Mouse (Mus musculus): ENCODE data around the gene Dip2c. TPM values are rescaled to one million over a fixed set of nuclear protein-coding genes. Genes with fewer than 3 reads are reported as not detected.
A peak's percentile ranks its signal among the peaks of the same experiment; 100 is the strongest.

Gene Dip2c
- polyA plus RNA-seq, 1 experiment from 2014 or later, result 11.7 TPM

DNA sequence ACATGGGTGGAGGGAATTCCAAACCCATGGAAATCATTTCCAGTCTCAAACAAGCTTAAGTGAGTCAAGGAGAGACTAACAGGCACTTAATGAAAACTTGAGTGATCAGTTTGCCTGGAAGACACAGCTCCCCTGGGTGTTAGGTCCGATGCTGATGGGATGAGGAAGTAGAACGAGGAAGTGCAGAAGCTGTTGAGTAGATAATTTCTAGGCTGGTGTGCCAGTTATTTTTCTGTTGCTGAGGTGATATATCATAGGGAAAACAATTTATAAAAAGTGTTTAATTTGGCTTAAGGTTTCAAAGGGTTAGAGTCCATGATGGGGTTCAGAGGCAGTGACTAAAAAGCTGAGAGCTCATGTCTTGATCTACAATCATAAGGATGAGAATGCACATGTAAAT, 111.7 kb downstream of the Dip2c start:
- Histone ChIP-seq H3K9ac (ENCODE audit: low read depth, low read length) (no peak overlapping the region), H3K4me1 (ENCODE audit: control insufficient read depth, insufficient read depth, low read length) (no peaks in the 10 kb centered on the region), H3K27me3 (replicated peaks; ENCODE audit: control insufficient read depth, insufficient read depth, low read length) (no peaks in the 10 kb centered on the region), H3K4me2 (ENCODE audit: low read depth, low read length) (no peak overlapping the region), H3K36me3 (ENCODE audit: control insufficient read depth, insufficient read depth, low read length) (no peaks in the 10 kb centered on the region), H3K27ac (replicated peaks; ENCODE audit: low read depth, low read length) (no peak overlapping the region), H3K4me3 (ENCODE audit: low read depth, low read length) (no peak overlapping the region), H3K9me3 (ENCODE audit: control insufficient read depth, low read length) (no peaks in the 10 kb centered on the region)
- no peak for DNase-seq (ENCODE audit: low spot score)
- 84% methylated on average over 2 of the region's 2 CpGs for WGBS
- ATAC-seq (ENCODE audit: low read depth), result no peak

DNA sequence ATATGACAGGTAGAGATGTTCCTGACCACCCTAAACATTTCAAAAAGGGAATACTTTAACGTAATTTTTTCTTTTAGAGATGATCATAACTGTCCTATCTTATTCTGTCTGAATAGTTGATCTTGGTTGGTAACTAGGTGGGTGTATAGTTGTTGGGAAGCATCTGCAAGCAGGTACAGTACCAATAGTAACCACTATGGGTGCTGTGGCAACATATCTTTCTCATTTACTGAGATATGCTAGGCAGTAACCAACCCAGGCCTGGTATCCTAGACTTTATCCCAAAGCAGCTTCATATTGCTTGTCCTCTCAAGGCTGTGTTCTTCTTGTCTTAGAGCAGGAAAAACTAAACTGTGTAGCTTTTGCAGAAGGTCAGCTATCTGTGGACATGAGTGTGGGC, 113.0 kb downstream of the Dip2c start:
- Histone ChIP-seq H3K4me1 (ENCODE audit: control insufficient read depth, insufficient read depth, low read length) (no peaks in the 10 kb centered on the region), H3K36me3 (ENCODE audit: control insufficient read depth, insufficient read depth, low read length) (no peaks in the 10 kb centered on the region), H3K4me3 (ENCODE audit: low read depth, low read length) (no peak overlapping the region), H3K27me3 (replicated peaks; ENCODE audit: control insufficient read depth, insufficient read depth, low read length) (no peaks in the 10 kb centered on the region), H3K9me3 (ENCODE audit: control insufficient read depth, low read length) (no peaks in the 10 kb centered on the region), H3K4me2 (ENCODE audit: low read depth, low read length) (no peak overlapping the region), H3K9ac (ENCODE audit: low read depth, low read length) (no peak overlapping the region), H3K27ac (replicated peaks; ENCODE audit: low read depth, low read length) (no peak overlapping the region)
- ATAC-seq (ENCODE audit: low read depth), result no peak
- no peak for DNase-seq (ENCODE audit: low spot score)
- 83% methylated on average over 1 of the region's 1 CpGs for WGBS

DNA sequence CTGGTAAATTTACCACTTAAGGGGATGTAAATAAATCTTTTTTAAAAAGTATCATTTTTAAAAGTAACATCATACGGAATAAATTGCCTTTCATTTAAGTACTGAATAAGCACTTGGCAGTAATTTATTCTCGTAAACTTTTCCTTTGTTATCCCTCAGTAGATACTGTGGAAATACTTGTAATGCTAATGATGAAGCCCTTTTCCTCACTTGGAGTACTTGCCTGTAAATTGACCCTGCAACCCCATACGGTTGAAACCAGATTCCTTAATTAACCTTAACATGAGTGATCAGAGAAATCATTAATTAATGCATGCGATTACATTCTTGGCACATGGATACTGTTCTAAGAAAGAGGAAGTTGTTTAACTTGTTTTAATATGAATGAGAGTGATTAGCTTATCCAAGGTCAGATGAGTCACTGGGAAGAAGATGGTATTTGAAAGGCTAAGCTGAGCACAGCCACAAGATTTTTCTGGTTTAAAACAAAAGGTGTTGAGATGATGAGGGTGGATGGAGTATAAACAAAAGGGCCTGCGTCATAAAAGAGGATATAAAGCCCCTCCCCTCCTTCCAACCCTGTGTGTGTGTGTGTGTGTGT, 114.0 kb downstream of the Dip2c start:
- no peak overlapping the region for H3K4me3 ChIP-seq (ENCODE audit: low read depth, low read length)
- WGBS, result 62% methylated on average over 5 of the region's 5 CpGs
- H3K9ac ChIP-seq (ENCODE audit: low read depth, low read length), result no peak overlapping the region
- H3K27me3 ChIP-seq (replicated peaks; ENCODE audit: control insufficient read depth, insufficient read depth, low read length), result no peaks in the 10 kb centered on the region
- H3K36me3 ChIP-seq (ENCODE audit: control insufficient read depth, insufficient read depth, low read length), result no peaks in the 10 kb centered on the region
- H3K4me1 ChIP-seq (ENCODE audit: control insufficient read depth, insufficient read depth, low read length), result no peaks in the 10 kb centered on the region
- ATAC-seq (ENCODE audit: low read depth) (0 out of 2 replicates have a peak, but pooled peaks have one; percentile 26), DNase-seq (ENCODE audit: low spot score) (no peak)
- H3K9me3 ChIP-seq (ENCODE audit: control insufficient read depth, low read length), result no peaks in the 10 kb centered on the region
- no peak overlapping the region for H3K27ac ChIP-seq (replicated peaks; ENCODE audit: low read depth, low read length)
- no peak overlapping the region for H3K4me2 ChIP-seq (ENCODE audit: low read depth, low read length)

DNA sequence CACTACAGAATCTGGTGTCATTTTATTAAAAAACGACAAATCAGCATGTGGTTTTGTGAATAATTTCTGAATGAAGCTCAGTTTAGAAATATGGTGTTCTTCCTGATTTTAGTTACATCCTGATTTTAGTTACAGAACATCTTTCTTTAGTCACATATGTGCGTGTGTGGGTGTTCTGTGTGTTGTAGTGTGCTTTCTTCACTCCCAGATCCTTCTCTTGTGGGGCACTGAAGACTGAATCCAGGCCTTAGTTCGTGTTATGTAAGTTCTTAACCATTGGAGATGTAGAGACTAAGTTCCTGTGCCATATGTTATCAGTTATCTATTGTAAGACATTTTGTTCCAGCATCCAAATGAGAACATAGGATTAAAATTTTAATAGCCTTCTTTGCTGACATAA, 117.1 kb downstream of the Dip2c start:
- DNase-seq (ENCODE audit: low spot score), result no peak
- no peak overlapping the region for H3K9ac ChIP-seq (ENCODE audit: low read depth, low read length)

DNA sequence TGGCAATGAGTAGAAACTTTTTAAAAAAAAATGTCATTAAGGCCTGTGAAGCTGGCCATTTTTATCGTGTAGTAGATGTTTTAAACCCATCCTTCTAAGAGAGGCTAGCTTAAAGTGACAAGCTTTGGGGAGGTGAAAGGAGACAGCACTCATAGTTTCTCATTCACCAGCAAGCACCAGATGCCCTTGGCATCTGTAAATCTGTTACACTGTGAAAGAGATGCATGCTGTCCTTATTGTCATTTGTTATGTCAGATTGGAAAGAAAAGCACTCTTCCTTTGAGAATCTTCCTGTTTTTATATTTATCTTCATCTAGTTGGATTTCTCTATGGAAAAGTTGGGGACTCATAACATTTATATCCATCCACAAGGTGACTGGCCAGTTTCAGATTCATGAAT, 119.0 kb downstream of the Dip2c start:
- 77% methylated on average over 1 of the region's 1 CpGs for WGBS
- ATAC-seq (ENCODE audit: low read depth) (no peak), DNase-seq (ENCODE audit: low spot score) (no peak)
- Histone ChIP-seq H3K9ac (ENCODE audit: low read depth, low read length) (no peak overlapping the region), H3K36me3 (ENCODE audit: control insufficient read depth, insufficient read depth, low read length) (no peaks in the 10 kb centered on the region), H3K4me1 (ENCODE audit: control insufficient read depth, insufficient read depth, low read length) (no peaks in the 10 kb centered on the region), H3K4me2 (ENCODE audit: low read depth, low read length) (no peak overlapping the region), H3K9me3 (ENCODE audit: control insufficient read depth, low read length) (no peaks in the 10 kb centered on the region), H3K4me3 (ENCODE audit: low read depth, low read length) (no peak overlapping the region), H3K27ac (replicated peaks; ENCODE audit: low read depth, low read length) (no peak overlapping the region), H3K27me3 (replicated peaks; ENCODE audit: control insufficient read depth, insufficient read depth, low read length) (no peaks in the 10 kb centered on the region)

More for the DNA sequence above, 117.1 kb downstream of the Dip2c start:
- Histone ChIP-seq H3K27ac (replicated peaks; ENCODE audit: low read depth, low read length) (no peak overlapping the region), H3K9me3 (ENCODE audit: control insufficient read depth, low read length) (no peaks in the 10 kb centered on the region), H3K4me3 (ENCODE audit: low read depth, low read length) (no peak overlapping the region), H3K4me1 (ENCODE audit: control insufficient read depth, insufficient read depth, low read length) (no peaks in the 10 kb centered on the region), H3K36me3 (ENCODE audit: control insufficient read depth, insufficient read depth, low read length) (no peaks in the 10 kb centered on the region), H3K4me2 (ENCODE audit: low read depth, low read length) (no peak overlapping the region), H3K27me3 (replicated peaks; ENCODE audit: control insufficient read depth, insufficient read depth, low read length) (no peaks in the 10 kb centered on the region)
- no peak for ATAC-seq (ENCODE audit: low read depth)
- 73% methylated on average over 3 of the region's 3 CpGs for WGBS

DNA sequence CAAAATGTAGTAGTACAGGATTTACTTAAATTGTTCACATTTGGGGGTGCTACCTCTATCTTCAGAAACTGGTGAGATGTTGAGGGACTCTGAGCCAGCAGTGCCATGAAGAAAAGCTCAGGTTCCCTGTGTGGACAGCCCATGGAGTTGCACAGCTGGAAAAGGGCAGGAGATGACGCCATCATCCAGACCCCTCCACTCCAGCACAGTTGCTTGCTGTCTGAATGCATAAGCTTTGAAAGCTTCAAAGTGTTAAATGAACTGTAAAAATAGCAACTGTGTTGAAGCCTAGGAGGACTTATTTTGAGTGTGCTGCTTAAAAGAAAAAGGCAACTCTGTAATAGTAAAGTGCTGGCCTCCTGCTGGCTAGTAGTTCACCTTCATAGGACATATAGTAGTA, 122.5 kb downstream of the Dip2c start:
- no peak overlapping the region for H3K4me3 ChIP-seq (ENCODE audit: low read depth, low read length)
- H3K36me3 ChIP-seq (ENCODE audit: control insufficient read depth, insufficient read depth, low read length), result no peaks in the 10 kb centered on the region
- no peaks in the 10 kb centered on the region for H3K4me1 ChIP-seq (ENCODE audit: control insufficient read depth, insufficient read depth, low read length)
- H3K4me2 ChIP-seq (ENCODE audit: low read depth, low read length), result no peak overlapping the region
- DNase-seq (ENCODE audit: low spot score), result peak; percentile 34
- no peaks in the 10 kb centered on the region for H3K27me3 ChIP-seq (replicated peaks; ENCODE audit: control insufficient read depth, insufficient read depth, low read length)
- H3K27ac ChIP-seq (replicated peaks; ENCODE audit: low read depth, low read length), result no peak overlapping the region
- WGBS, result 46% methylated on average over 1 of the region's 1 CpGs
- peaks cover 6% of the 10 kb centered on the region for H3K9me3 ChIP-seq (ENCODE audit: control insufficient read depth, low read length)
- no peak overlapping the region for H3K9ac ChIP-seq (ENCODE audit: low read depth, low read length)
- ATAC-seq (ENCODE audit: low read depth), result peak; percentile 53; the same call in 1 of the 2 replicates

DNA sequence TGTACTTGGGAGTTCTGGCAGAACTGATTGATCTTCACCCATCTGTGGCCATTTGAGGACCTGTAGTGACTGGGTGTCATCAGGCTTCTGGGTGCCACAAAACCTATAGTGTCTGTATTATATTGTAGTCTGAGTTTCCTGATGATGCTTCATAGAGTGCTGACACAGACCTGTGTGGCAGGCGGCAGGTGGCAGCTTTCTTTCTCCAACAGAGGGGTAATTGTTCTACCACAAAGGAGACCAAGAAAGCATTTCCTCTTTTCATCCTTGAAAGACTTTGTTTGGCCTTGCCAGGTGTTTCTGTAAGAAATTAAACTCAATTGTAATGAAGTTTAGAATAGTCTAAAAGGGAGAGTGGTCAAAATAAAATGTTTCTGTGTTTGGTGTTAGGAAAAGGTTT, 129.1 kb downstream of the Dip2c start:
- no peak for DNase-seq (ENCODE audit: low spot score)
- 59% methylated on average over 1 of the region's 1 CpGs for WGBS
- no peaks in the 10 kb centered on the region for H3K27me3 ChIP-seq (replicated peaks; ENCODE audit: control insufficient read depth, insufficient read depth, low read length)
- H3K27ac ChIP-seq (replicated peaks; ENCODE audit: low read depth, low read length), result no peak overlapping the region
- H3K9me3 ChIP-seq (ENCODE audit: control insufficient read depth, low read length), result peaks cover 6% of the 10 kb centered on the region
- no peak for ATAC-seq (ENCODE audit: low read depth)
- no peak overlapping the region for H3K4me2 ChIP-seq (ENCODE audit: low read depth, low read length)
- no peak overlapping the region for H3K9ac ChIP-seq (ENCODE audit: low read depth, low read length)
- no peaks in the 10 kb centered on the region for H3K36me3 ChIP-seq (ENCODE audit: control insufficient read depth, insufficient read depth, low read length)
- H3K4me1 ChIP-seq (ENCODE audit: control insufficient read depth, insufficient read depth, low read length), result no peaks in the 10 kb centered on the region
- H3K4me3 ChIP-seq (ENCODE audit: low read depth, low read length), result no peak overlapping the region

DNA sequence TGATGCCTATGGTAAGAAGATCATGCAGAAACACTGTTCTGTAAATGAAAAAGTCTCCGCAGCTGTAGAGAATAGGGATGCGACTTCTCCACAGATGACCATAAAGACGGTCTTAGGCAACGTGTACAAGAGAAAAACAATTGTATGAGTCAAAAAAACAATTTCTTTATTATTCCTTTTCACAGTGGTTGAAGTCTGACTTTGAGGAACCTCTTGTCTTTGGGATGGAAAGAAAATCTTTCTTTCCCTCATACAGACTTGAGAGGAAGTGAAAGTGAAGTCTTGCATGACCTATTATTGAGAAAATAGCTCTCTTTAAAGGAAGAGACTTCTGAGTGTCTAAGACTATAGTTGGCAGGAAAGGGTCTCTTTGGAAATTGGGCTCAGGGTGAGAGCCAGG, 132.7 kb downstream of the Dip2c start:
- ATAC-seq (ENCODE audit: low read depth) (no peak), DNase-seq (ENCODE audit: low spot score) (no peak)
- WGBS, result 93% methylated on average over 4 of the region's 4 CpGs

DNA sequence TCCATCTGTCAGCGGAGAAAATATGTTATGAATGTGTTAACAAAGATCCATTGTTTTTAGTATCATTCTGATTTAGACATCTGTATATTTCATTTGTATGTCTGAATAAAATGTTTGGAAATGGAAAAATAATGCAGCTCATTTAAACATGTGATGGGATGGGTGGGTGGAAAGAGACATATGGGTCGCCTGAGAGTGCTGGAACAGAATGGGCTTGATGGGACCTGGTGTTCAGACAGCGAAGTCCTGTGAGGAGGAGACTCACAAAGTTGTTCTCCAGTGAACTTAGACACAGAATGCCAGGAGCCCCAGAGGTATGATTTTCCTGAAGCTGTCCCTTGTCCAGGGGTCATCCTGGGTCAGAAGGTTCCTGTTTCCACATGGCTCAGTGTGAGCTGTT, 142.1 kb downstream of the Dip2c start:
- 79% methylated on average over 3 of the region's 3 CpGs for WGBS
- no peak for DNase-seq (ENCODE audit: low spot score)

More for the DNA sequence above, 132.7 kb downstream of the Dip2c start:
- no peak overlapping the region for H3K4me3 ChIP-seq (ENCODE audit: low read depth, low read length)
- no peak overlapping the region for H3K9ac ChIP-seq (ENCODE audit: low read depth, low read length)
- no peaks in the 10 kb centered on the region for H3K9me3 ChIP-seq (ENCODE audit: control insufficient read depth, low read length)
- no peak overlapping the region for H3K4me2 ChIP-seq (ENCODE audit: low read depth, low read length)
- H3K27me3 ChIP-seq (replicated peaks; ENCODE audit: control insufficient read depth, insufficient read depth, low read length), result no peaks in the 10 kb centered on the region
- no peaks in the 10 kb centered on the region for H3K4me1 ChIP-seq (ENCODE audit: control insufficient read depth, insufficient read depth, low read length)
- H3K36me3 ChIP-seq (ENCODE audit: control insufficient read depth, insufficient read depth, low read length), result no peaks in the 10 kb centered on the region
- no peak overlapping the region for H3K27ac ChIP-seq (replicated peaks; ENCODE audit: low read depth, low read length)

More for the DNA sequence above, 142.1 kb downstream of the Dip2c start:
- H3K4me2 ChIP-seq (ENCODE audit: low read depth, low read length), result no peak overlapping the region
- H3K27me3 ChIP-seq (replicated peaks; ENCODE audit: control insufficient read depth, insufficient read depth, low read length), result no peaks in the 10 kb centered on the region
- H3K36me3 ChIP-seq (ENCODE audit: control insufficient read depth, insufficient read depth, low read length), result no peaks in the 10 kb centered on the region
- H3K4me3 ChIP-seq (ENCODE audit: low read depth, low read length), result no peak overlapping the region
- ATAC-seq (ENCODE audit: low read depth), result no peak
- H3K9me3 ChIP-seq (ENCODE audit: control insufficient read depth, low read length), result no peaks in the 10 kb centered on the region
- H3K9ac ChIP-seq (ENCODE audit: low read depth, low read length), result no peak overlapping the region
- H3K4me1 ChIP-seq (ENCODE audit: control insufficient read depth, insufficient read depth, low read length), result no peaks in the 10 kb centered on the region
- no peak overlapping the region for H3K27ac ChIP-seq (replicated peaks; ENCODE audit: low read depth, low read length)

Data from embryonic facial prominence, embryonic 14.5 days (tissue).